Mouse (Mus musculus) B cell, adult 2 months (primary cell): Measurements from ENCODE around the gene Negr1.

ENCODE experiments used
- DNase-seq, 2 experiments: peaks; one replicate each; pipeline ENCODE4 v3.0.0; 2022

The Negr1 gene

DNA sequence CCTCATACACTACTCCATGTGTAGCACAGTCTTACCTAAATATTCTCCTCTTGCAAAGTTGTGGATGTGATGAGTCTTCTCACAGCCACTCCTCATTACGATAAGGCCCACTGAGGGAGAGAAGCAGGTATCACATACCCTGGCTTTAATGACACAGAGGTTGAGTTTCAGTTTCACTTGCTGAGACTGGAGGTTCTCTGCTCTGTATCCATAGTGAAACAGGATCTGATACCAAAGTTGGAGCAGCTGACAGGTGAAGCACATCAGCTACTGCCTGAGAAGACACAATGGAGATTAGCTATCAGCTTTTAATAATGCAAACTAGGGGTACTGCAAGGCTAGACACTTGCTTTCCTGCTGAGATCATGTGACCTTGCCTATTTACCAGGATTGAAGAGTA, 137.1 kb downstream of the Negr1 start:
- DNase-seq, result no peak

DNA sequence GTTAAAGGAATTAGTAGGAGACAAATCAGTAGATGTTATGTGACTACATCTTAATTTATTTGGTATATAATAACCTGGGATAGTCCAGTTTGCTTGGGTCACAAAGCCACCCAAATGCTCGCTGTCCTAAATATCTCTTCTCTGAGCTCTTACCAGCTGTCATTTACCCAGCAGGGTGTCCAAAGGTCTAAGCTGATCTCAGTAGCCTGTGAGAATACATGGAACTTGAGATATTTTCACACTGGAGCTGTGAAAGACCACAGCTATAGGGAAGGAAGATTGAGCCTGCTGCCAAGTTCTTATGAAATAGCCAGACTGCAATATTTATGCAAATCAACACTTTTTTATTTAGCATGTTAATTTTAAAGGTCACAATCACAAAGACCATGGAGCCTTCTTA, 141.6 kb downstream of the Negr1 start:
- DNase-seq, result no peak

DNA sequence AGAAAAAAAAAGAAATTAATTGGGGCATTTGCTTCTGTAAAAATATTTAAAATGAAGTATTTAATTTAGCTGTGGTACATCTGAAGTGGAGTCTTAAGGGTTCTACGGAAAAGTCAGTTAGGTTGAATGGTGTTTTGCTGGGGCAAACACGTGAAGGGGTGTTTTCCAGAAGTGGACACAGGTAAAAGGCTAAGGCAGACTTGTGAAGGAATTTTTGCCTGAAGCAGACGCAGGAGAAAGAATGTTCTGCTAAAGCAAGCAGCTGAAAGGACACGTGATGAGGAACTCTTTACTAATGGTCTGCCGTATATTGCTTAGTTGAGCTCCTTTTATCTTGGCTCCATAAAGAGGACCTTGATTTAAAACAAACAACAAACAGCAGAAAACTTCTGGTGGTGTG, 148.6 kb downstream of the Negr1 start:
- DNase-seq, result no peak

DNA sequence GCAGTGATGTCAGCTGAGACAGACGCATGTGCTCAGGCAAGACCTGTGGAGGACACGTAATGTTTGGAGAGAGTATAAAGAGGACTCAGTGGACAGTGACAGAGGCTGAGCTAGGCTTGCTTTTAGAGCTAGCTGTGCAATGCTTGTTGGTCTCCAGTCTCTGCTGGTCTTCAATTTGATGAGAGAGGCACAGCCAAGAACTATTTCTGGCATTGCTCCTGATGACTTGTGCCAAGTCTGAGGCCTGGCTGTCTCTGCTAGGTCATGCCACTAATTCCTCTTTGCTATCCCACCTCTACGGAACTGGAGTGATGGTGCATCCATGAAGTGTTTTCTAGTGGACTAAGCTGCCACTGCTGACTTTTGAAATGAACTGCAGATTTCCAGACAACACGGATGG, 149.1 kb downstream of the Negr1 start:
- DNase-seq, result no peak

DNA sequence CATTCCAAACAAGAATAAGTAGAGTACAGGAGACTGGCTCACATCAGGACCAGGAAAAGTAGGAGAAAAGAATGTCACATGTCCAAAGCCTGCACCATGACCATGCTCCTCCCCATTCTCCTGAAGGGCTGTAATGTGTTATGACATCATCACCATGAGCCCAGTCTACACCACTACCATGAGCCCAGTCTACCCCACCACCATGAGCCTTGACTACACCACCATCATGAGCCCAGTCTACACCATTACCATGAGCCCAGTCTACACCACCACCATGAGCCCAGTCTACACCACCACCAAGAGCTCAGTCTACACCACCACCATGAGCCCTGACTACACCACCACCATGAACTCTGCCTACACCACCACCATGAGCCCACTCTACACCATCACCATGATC, 174.7 kb downstream of the Negr1 start:
- no peak for DNase-seq

DNA sequence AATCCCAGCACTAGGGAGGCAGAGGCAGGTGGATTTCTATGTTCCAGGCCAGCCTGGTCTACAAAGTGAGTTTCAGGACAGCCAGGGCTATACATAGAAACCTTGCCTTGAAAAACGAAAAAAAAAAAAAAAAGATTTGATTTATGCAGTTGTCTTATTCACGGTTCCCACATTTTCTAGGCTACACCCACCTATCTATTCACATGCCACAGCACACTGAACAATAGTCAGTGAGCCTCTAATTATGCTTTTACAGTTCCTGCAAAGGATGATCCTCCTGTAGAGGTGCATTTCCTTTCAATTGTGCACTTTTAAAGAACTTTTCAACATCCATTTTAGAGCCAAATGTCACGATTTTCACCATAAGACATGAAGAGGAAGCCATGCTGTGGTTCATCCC, 177.9 kb downstream of the Negr1 start:
- no peak for DNase-seq

DNA sequence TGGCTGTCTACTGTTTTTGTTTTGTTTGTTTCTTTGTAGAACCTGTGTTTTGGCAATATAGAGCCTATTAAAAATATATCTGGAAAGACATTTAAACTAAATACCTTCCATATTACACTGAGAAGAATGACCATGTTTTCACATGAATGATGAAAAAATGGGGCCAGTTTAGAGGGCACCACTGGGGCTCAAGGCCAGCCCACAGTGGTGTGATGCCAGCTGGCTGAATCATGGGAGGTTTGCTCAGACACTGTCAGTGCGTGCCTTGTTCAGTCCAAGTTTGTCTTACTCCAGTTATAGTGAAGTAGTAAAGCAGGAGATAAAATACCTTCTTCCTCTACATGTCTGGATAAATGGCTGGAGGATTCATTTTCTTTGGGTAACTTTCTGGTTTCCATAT, 181.7 kb downstream of the Negr1 start:
- no peak for DNase-seq

DNA sequence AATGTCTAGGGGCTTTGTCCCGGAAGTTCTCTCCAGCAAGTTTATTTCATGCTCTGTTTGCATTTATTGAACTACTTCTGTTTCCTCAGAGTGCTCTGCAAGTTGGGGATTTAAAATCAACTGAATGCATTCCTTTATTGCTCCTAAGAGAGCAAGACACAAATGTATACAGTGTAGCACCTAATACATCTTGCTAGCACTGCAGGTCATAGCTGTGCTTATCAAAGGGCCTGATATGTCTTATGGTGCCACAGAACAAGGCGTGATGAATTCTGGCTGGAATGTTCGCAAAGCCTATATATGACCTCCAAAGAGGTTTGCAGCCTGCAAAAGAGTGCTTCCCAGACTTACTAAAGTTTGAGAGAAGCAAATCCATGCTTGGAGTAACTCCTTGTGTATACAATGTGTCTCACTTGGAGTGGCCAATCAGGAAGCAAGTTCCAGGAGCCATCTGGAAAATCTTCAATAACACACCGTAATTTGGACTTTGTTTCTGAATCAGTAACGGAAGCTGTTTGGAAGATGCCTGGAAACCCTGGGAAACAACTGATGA, 183.7 kb downstream of the Negr1 start:
- no peak for DNase-seq

DNA sequence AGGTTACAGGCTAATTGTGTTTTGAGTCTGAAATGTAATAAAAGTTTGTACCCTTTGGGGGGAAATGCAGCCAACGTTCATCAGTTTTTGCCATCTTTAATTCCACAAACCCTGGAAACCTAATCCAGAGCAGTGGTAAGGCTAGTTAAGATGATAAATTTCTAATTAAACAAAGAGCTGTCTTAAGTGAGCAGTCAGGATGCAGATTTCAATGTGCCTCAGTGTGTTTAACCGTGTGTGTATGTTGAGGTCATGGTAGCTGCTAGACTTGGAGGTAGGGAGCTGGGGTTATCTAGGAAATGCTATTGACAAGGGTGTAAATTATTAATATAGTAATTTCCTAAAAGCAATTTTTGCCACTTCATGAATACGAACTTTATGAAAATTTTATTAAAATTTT, 185.9 kb downstream of the Negr1 start:
- no peak for DNase-seq

DNA sequence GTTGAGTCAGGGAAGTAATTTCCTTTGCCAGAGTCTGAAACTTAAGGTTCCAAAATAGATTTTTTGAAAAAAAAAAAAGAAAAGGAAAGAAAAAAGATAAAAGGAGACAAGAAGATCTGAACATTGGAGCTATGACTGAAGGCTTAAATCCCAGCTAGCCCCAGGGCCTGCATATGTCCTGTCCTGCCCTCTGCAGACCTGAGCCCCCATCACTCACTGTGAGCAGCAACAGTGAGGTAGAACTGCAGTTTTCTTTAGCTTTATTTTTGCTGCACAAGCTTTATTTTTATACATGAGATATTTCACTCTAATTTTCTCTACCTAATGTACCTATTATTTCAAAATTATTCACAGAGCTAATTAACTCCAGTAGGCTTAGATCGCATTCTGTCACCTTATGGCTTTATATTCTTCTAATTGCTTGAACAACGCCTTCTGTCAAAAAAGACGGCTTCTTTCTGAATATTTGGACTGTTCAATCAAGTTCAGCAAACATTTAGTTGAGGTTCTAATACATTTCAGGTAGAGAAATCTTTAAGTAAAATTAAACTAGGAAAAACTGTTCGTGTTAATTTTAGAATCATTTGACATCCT, 192.3 kb downstream of the Negr1 start:
- no peak for DNase-seq

DNA sequence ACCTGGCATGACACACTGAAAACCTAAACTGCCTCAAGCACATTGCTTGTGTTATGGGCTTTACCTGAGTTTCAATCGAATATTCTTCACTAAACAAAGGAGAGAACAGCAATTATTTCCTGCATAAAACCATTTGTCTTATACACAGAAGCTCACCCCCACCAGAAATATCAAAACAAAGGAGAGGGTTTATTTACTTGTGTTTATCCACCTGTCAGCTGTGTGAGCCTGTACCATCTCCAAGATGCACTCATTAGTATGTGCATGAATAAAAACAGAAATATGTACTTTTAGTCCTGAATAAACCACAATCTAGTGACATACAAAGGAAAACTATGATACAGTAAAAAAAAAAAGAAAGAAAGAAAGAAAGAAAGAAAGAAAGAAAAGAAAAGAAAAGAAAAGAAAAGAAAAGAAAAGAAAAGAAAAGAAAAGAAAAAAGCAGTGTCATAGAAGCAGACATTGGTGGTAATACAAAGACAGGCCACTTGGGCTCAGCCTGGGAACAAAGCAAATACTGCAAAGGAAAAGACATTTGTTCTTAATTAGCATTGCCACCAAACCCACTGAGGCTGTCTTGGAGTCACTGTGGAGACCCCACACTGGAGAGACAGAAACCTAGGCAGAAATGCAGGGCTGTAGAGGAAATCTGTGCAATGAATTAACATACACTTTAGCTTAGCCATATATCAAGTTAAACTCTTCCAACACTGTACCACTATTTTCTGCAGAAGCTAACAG, 193.4 kb downstream of the Negr1 start:
- DNase-seq, result no peak

DNA sequence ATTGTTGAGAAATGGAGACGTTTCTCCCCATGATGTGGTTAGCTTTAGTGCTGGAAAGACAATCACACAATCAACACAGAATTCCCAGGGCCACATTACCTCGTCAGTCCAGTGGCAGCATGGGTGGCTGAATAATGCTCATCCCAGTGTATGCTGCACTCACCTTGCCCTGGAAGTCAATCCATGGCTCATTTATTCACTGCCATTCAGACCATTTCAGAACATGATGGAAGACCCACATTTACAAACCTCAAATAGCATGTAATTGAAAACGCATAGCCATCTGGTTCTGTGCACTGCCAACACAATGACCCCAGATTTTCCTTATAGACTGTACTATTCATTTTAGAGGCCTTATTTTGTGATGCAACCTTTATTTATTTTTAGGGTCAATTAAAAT, 203.4 kb downstream of the Negr1 start:
- DNase-seq, result no peak

DNA sequence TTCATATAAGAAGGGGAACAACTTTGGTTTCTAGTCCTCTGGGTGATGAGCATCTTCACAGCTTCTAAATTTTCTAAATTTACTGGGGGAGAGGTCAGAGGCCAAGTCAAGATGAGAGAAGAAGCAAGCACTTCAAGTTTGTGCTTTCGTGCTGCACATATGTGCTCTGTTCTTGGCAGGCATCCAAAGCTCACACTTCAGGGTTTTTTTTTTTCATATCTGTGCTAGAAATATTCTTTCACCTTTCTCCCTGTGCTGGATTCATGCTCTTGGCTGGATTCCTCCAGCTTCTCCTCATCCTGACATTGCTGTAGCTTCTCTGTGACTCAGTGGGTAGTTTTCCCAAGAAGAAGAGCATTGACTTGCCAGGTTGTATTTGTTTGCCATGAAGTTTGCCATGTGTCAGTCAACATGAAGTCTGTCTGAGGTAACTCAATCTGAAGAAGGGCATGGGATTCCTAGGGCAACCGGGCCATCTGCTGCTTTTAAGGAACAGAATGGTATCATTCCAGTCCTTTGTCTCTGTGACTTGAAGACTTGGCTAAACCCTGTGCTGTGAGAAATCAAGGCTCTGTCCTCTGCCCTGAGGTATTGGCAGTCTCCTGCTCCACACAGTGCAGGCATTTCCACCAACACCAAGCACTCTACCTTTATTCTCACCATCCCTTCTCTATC, 204.7 kb downstream of the Negr1 start:
- no peak for DNase-seq

DNA sequence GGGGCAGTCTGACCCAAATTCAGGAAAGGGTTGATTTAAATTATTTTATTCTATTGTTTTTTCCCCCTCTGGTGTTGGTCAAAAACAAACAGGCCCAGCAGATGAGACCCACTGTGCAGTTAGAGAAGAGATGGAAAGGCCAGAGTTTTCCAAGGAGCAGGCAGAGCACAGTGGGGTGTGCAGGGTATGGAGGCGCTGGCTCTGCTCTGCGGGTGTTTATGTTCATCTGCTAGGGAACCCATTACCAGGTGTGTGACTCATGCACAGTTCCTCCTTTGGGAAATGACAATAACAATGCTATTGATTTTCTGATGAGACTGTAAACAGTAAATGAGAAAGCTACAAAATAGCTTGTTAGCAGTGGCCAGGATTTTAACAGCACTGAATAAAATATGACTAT, 210.0 kb downstream of the Negr1 start:
- DNase-seq, result no peak

DNA sequence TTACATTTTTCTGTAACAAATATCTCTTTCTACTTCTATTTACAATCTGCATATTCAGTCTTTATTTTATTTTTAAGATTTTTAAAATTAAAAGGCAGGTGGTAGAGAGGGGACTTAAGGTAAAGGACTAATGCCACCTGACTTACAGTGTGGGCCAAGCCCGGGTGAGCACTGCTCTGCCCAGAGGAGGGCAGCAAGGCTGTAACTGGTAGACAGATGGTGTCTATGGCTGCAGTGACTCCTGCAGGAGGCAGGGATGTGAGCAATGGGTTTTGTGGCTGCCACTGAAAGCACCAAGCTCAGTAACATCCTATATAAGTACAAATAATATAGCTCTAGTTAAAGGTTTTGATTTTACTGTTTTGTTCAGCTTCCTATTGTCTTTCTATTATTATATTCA, 210.5 kb downstream of the Negr1 start:
- DNase-seq, result no peak

DNA sequence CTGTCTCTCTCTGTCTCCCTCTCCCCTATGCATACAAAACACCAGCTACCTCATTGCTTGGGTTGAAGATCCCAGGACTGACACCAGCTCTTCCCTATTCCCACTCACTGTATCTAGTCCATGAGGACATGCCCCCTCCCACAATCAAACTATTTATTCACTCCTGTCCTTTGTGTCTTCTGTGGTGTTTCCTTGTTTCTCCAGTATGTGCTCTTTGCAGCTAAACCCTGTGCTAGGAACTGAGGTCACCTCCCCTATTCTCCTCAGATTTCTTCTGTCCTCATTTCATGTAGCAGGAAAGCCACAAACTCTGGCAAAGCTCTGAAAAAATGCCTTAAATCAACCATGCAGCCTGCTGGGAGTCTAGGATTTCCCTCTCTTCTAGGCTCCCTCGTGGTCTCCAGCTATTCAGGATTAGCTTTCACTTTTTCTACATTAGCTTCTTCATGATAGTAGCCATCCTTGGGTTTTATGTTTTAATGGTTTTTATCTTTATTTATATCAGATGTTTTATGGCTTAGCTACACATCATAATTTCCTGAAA, 222.8 kb downstream of the Negr1 start:
- DNase-seq, result no peak

DNA sequence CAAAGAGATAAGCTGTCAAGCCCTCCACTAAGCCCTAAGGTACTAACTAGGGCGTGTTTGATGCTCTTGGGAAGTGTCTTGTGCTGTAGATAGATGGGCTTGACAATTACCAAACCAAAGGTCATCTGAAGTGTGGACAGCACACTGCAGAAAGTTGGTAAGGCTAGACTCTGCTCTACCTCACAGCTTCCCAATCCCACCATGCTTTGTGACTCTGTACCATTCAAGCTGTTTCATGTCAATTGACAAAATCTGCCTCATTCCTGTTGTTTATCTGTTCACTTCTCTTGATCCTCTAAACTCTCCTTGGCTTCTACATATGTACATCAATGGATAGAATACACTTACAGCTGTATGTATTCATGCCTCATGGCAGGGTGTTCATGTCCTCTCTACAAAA, 224.8 kb downstream of the Negr1 start:
- DNase-seq, result no peak

DNA sequence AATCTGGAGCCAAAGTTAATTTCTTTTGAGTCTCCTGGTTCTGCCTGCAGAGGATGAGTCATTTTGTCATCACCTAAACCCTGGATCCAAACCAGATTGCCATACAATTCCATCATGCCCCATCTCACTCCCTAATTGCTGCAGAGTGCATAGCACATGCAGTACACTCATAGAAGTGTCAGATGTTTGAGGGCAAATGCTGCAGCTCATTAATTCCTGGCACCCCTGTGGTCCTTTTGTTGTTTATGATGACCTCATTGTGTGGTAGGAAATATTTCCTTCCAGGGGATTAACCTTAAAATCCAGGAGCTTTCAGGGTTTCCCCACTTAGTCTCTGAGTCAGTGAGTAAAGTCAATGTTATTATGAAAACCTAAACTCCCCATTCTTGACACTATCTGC, 229.6 kb downstream of the Negr1 start:
- DNase-seq, result no peak

DNA sequence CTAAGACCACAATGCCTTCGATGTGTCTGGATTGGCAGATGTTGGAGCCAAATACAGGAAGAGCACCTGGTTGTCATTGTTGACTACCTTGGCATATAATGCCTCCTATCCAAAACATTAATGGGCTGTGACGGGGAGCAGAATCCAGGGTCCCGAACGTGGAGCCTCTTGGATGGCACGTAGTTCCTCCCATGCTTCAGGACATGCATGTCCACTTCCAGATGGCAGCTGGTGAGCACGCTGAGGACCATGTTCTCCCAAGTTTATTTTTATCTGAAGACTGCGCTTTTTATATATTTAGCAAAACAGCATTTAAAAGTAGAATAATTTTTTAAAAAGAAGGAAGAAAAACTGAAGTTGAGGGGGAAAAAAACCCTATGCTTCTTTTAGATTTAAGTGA, 231.1 kb downstream of the Negr1 start:
- DNase-seq, result no peak

DNA sequence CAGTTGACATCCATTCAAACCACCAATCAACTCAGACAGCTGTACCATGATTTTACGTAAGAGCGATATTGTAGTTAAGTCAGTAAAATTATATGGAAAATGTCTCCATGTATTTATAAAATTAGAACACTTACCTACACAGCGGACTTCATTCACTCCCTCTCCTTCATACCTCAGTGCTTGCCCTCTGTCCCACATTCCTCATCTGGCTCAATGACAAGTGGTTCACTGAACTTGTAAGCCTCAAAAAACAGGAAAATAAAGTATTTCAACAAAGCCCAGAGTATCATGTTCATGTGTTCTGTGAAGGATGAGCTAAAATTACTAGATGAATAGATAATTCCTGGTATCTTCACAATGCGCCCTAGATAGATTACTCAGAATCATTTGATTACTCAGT, 232.5 kb downstream of the Negr1 start:
- no peak for DNase-seq

DNA sequence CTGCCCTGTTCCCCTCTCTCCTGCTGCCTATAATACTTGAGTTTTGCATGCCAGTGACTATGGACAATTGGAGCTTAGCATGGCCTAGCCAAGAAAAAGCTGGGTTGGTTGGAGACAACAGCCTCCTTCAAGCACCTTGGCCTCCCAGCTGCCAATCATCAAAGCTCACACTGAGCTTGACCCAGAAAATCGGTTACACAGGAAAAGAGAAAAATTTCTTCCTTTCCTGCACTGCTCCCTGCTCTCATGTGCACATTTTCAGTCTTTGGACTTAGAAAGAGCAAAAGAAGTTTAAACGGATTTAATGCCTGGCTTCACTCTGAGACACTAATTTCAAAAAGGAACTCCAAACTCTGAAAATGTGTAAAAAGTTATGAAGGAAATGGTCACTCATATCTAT, 233.0 kb downstream of the Negr1 start:
- DNase-seq, result no peak

DNA sequence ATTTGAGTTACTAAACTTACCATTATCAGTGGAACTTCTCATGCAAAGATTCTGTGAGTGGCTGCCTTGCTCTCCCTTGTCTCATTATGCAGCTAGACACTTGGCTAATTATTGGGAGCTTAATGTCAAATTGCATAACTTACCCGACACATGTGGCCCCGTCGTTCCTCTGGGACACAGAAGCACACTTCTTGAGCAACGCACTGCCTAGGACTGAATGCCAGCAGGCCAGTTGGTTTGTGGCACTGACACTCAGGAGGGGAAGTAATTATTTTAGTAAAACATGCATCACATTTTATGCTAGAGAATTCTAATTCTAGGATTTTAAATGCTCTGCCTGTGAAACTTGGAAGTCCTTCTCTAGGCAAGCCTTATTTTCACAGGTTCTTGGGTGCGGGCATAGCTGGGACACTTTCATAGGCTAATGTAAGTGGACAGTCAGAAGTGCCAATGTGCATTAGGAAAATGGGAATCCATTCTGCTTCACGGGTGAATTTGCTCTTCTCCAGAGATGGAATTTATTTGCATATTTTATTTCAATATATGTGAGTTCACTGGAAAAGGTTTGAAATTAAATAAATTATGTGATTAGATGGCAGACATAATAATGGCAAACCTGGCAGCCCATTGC, 234.6 kb downstream of the Negr1 start:
- DNase-seq, result no peak

DNA sequence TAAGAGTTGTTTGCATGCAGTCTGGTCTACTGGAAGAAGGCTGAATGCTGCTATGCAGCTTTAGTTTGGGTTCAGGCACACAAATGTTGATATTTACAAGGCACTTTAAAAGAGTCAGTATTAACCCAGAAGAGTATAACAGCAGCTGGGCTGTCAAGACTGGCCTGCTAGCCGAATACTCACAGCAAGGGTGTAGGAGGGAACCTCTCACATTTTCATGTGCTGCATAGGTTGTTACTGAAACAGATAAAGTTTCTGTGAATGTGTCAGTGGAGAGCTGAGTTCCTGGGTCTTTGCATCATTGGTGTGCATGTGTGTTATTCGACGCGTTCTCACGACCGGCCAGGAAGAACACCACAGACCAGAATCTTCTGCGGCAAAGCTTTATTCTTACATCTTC, 237.6 kb downstream of the Negr1 start:
- DNase-seq, result no peak

DNA sequence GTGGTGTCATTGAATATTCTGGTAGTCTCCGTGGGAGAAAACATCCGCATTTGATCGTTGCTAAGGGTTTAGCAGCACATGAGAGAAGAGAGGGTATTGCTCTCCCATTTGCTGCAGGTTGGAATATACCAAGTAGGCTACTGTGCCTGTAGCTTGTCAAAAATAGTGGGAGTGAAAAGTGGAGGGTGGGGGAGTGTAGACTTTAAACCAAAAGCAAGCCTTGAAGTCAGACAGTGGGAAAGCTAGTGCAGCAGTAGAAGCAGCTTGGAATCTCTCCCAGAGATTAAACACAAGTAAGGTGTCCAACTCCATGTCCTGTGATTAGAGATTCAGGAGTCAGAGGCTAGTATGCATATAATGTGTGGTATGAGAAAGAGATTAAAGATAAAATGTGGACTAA, 248.2 kb downstream of the Negr1 start:
- DNase-seq, result no peak
